Comparison of ENCODE assay signal across 10 mouse cellular contexts in genomic region chr9:21100447-21101161, GRCm38 (mm10). TPM values are rescaled to one million over a fixed set of nuclear protein-coding genes. Genes with fewer than 3 reads are reported as not detected.
A peak's percentile ranks its signal among the peaks of the same experiment; 100 is the strongest.
DNase-seq lines count a peak whose midpoint lies in the region; ATAC-seq and TF ChIP-seq lines count a peak whose summit lies in the region.
"Had no signal": no experiment of that assay in that cellular context is flagged by ENCODE, and none has a peak within 500 bp of the region (broad histone marks: within the 10 kb centered on the region; RNA-seq: fewer than 3 reads in every experiment).

No protein-coding gene starts in this region.

- TF ChIP-seq EP300 in stomach, postnatal 0 days (optimal IDR thresholded peaks at IDR 0.05): no peak

- no peak for DNase-seq in forebrain, embryonic 10.5 days (ENCODE audit: extremely low spot score, low spot score)
- DNase-seq in stomach, postnatal 0 days (ENCODE audit: low spot score): no peak
- no peak for DNase-seq in limb, embryonic 10.5 days (ENCODE audit: low spot score)
- DNase-seq in retina, postnatal 1 day: no peak
- DNase-seq in adrenal gland, adult 18-20 months (ENCODE audit: low spot score in 2 of 2): no peak
- DNase-seq: cerebellum, adult 11 months; lung, postnatal 14 days had no signal

- no peak for ATAC-seq in forebrain, embryonic 15.5 days (replicated peaks)
- no peak for ATAC-seq in stomach, embryonic 15.5 days (ENCODE audit: insufficient read depth, low FRiP score, low read depth)
- no peak for ATAC-seq in stomach, postnatal 0 days (ENCODE audit: low FRiP score, low TSS enrichment)

- H3K9me3 ChIP-seq in forebrain, embryonic 10.5 days: no peaks in the 10 kb centered on the region
- no peaks in the 10 kb centered on the region for H3K9me3 ChIP-seq in forebrain, embryonic 15.5 days
- H3K9me3 ChIP-seq in stomach, embryonic 15.5 days: no peaks in the 10 kb centered on the region
- no peaks in the 10 kb centered on the region for H3K9me3 ChIP-seq in stomach, postnatal 0 days (ENCODE audit: control insufficient read depth, low read length)
- H3K9me3 ChIP-seq in limb, embryonic 10.5 days (replicated peaks): no peaks in the 10 kb centered on the region

- H3K4me1 ChIP-seq in forebrain, embryonic 10.5 days: peaks cover 21% of the 10 kb centered on the region
- H3K4me1 ChIP-seq in forebrain, embryonic 15.5 days: no peaks in the 10 kb centered on the region
- H3K4me1 ChIP-seq in stomach, embryonic 15.5 days: no peaks in the 10 kb centered on the region
- H3K4me1 ChIP-seq in stomach, postnatal 0 days (replicated peaks; ENCODE audit: control insufficient read depth, insufficient read depth): no peaks in the 10 kb centered on the region
- H3K4me1 ChIP-seq in limb, embryonic 10.5 days: peaks cover 12% of the 10 kb centered on the region
- H3K4me1 ChIP-seq in small intestine, adult 2 months (ENCODE audit: control insufficient read depth, insufficient read depth, insufficient read length, low read length): no peaks in the 10 kb centered on the region

- 50% methylated on average over 15 of the region's 15 CpGs for WGBS in forebrain, embryonic 10.5 days
- 53% methylated on average over 15 of the region's 15 CpGs for WGBS in forebrain, embryonic 15.5 days
- WGBS in stomach, embryonic 15.5 days: 37% methylated on average over 15 of the region's 15 CpGs
- 35% methylated on average over 15 of the region's 15 CpGs for WGBS in stomach, postnatal 0 days
- 56% methylated on average over 15 of the region's 15 CpGs for WGBS in limb, embryonic 10.5 days
- WGBS in small intestine, adult 2 months: 56% methylated on average over 15 of the region's 15 CpGs

- H3K4me3 ChIP-seq in forebrain, embryonic 10.5 days: no peak overlapping the region
- no peak overlapping the region for H3K4me3 ChIP-seq in forebrain, embryonic 15.5 days
- H3K4me3 ChIP-seq in stomach, embryonic 15.5 days (replicated peaks): no peak overlapping the region
- no peak overlapping the region for H3K4me3 ChIP-seq in stomach, postnatal 0 days (ENCODE audit: low read depth, low read length)
- no peak overlapping the region for H3K4me3 ChIP-seq in limb, embryonic 10.5 days
- H3K4me3 ChIP-seq in small intestine, adult 2 months (ENCODE audit: low read depth, low read length): peak overlapping the region; percentile 0; the same call in 1 of the 2 replicates

- H3K4me2 ChIP-seq in forebrain, embryonic 15.5 days (replicated peaks): no peak overlapping the region
- H3K4me2 ChIP-seq in stomach, embryonic 15.5 days: peak overlapping the region; percentile 8; the same call in 1 of the 2 replicates
- no peak overlapping the region for H3K4me2 ChIP-seq in stomach, postnatal 0 days (replicated peaks; ENCODE audit: low read depth)

- no peak for TF ChIP-seq CTCF in stomach, postnatal 0 days (IDR thresholded peaks at IDR 0.05; ENCODE audit: low read depth)
- TF ChIP-seq CTCF in small intestine, adult 2 months (IDR thresholded peaks at IDR 0.05; ENCODE audit: extremely low read depth, insufficient read length, insufficient replicate concordance, low read depth, low read length): no peak

- H3K36me3 ChIP-seq in forebrain, embryonic 10.5 days (replicated peaks): peaks cover 7% of the 10 kb centered on the region; the same call in 1 of the 2 replicates
- no peaks in the 10 kb centered on the region for H3K36me3 ChIP-seq in forebrain, embryonic 15.5 days
- no peaks in the 10 kb centered on the region for H3K36me3 ChIP-seq in stomach, embryonic 15.5 days
- no peaks in the 10 kb centered on the region for H3K36me3 ChIP-seq in stomach, postnatal 0 days (ENCODE audit: control insufficient read depth, insufficient read depth, low read length)
- H3K36me3 ChIP-seq in limb, embryonic 10.5 days: peaks cover 9% of the 10 kb centered on the region
- peaks cover 6% of the 10 kb centered on the region for H3K36me3 ChIP-seq in small intestine, adult 2 months (ENCODE audit: control insufficient read depth, insufficient read depth, low read length)

- H3K27me3 ChIP-seq in forebrain, embryonic 10.5 days (ENCODE audit: poor library complexity, severe bottlenecking): no peaks in the 10 kb centered on the region
- H3K27me3 ChIP-seq in forebrain, embryonic 15.5 days: no peaks in the 10 kb centered on the region
- no peaks in the 10 kb centered on the region for H3K27me3 ChIP-seq in stomach, embryonic 15.5 days (replicated peaks)
- H3K27me3 ChIP-seq in stomach, postnatal 0 days (ENCODE audit: control insufficient read depth, insufficient read depth, low read length): no peaks in the 10 kb centered on the region
- no peaks in the 10 kb centered on the region for H3K27me3 ChIP-seq in limb, embryonic 10.5 days (ENCODE audit: low read depth, poor library complexity, severe bottlenecking)
- no peaks in the 10 kb centered on the region for H3K27me3 ChIP-seq in small intestine, adult 2 months (ENCODE audit: control insufficient read depth, insufficient read depth, low read length)

- H3K27ac ChIP-seq in forebrain, embryonic 10.5 days: peak overlapping the region; percentile 26; the same call in 1 of the 2 replicates
- no peak overlapping the region for H3K27ac ChIP-seq in forebrain, embryonic 15.5 days (replicated peaks)
- no peak overlapping the region for H3K27ac ChIP-seq in stomach, embryonic 15.5 days
- no peak overlapping the region for H3K27ac ChIP-seq in stomach, postnatal 0 days (replicated peaks)
- 0 out of 2 replicates have a peak overlapping the region, but pooled peaks have one; percentile 38 for H3K27ac ChIP-seq in limb, embryonic 10.5 days
- no peak overlapping the region for H3K27ac ChIP-seq in small intestine, adult 2 months (ENCODE audit: insufficient read depth, low read depth, low read length)

- no peak for TF ChIP-seq POLR2A in small intestine, adult 2 months (IDR thresholded peaks at IDR 0.05; ENCODE audit: low read depth, low read length)

- no peak overlapping the region for H3K9ac ChIP-seq in forebrain, embryonic 15.5 days (replicated peaks)
- no peak overlapping the region; the same call in 1 of the 2 replicates for H3K9ac ChIP-seq in stomach, embryonic 15.5 days
- H3K9ac ChIP-seq in stomach, postnatal 0 days (ENCODE audit: low read length): no peak overlapping the region; the same call in 1 of the 2 replicates

RNA-seq across cellular contexts. Expression of gene Raver1, which starts 8.8 kb away (rescaled TPM):
- 94.3 and 103 TPM in 2 replicates for polyA plus RNA-seq in forebrain, embryonic 10.5 days (2016; fragmentation: Nextera tagmentation; extraction: Ambion mirVana)
- 36.8 and 42.0 TPM in 2 replicates for polyA plus RNA-seq in forebrain, embryonic 15.5 days (2015; fragmentation: Nextera tagmentation; extraction: Ambion mirVana)
- polyA plus RNA-seq in stomach, embryonic 15.5 days (2015; fragmentation: Nextera tagmentation; extraction: Ambion mirVana): 48.3 and 60.9 TPM in 2 replicates
- 15.0 and 18.3 TPM in 2 replicates for polyA plus RNA-seq in stomach, postnatal 0 days (2015; fragmentation: Nextera tagmentation; extraction: Ambion mirVana)
- 109 and 115 TPM in 2 replicates for polyA plus RNA-seq in limb, embryonic 10.5 days (2016; fragmentation: Nextera tagmentation; extraction: Ambion mirVana)
- 34.2 and 90.8 TPM in 2 replicates for polyA plus RNA-seq in small intestine, adult 2 months (2012; rRNA removed)
- total RNA-seq in adrenal gland, adult 18-20 months (2021): 10 to 100 TPM; 42.9 to 47.1 TPM

RNA-seq across cellular contexts. Expression of gene Gm38431, which starts 8.8 kb away (rescaled TPM):
- polyA plus RNA-seq in forebrain, embryonic 10.5 days (2016; fragmentation: Nextera tagmentation; extraction: Ambion mirVana): 3.1 and 3.3 TPM in 2 replicates
- 1.0 and 1.3 TPM in 2 replicates for polyA plus RNA-seq in forebrain, embryonic 15.5 days (2015; fragmentation: Nextera tagmentation; extraction: Ambion mirVana)
- polyA plus RNA-seq in stomach, embryonic 15.5 days (2015; fragmentation: Nextera tagmentation; extraction: Ambion mirVana): 1.6 and 1.7 TPM in 2 replicates
- 0.28 and 0.86 TPM in 2 replicates for polyA plus RNA-seq in stomach, postnatal 0 days (2015; fragmentation: Nextera tagmentation; extraction: Ambion mirVana)
- polyA plus RNA-seq in limb, embryonic 10.5 days (2016; fragmentation: Nextera tagmentation; extraction: Ambion mirVana): 5.4 TPM in 2 replicates
- polyA plus RNA-seq in small intestine, adult 2 months (2012; rRNA removed): 6.2 and 21.8 TPM in 2 replicates
- total RNA-seq in adrenal gland, adult 18-20 months (2021): 1 to 10 TPM; 1.8 to 1.9 TPM

RNA-seq across cellular contexts. Expression of gene Fdx1l, which starts 27.2 kb away (rescaled TPM):
- polyA plus RNA-seq in forebrain, embryonic 10.5 days (2016; fragmentation: Nextera tagmentation; extraction: Ambion mirVana): 60.9 and 61.7 TPM in 2 replicates
- polyA plus RNA-seq in forebrain, embryonic 15.5 days (2015; fragmentation: Nextera tagmentation; extraction: Ambion mirVana): 52.2 and 58.9 TPM in 2 replicates
- polyA plus RNA-seq in stomach, embryonic 15.5 days (2015; fragmentation: Nextera tagmentation; extraction: Ambion mirVana): 57.6 and 58.0 TPM in 2 replicates
- polyA plus RNA-seq in stomach, postnatal 0 days (2015; fragmentation: Nextera tagmentation; extraction: Ambion mirVana): 39.4 and 42.3 TPM in 2 replicates
- 69.5 and 74.7 TPM in 2 replicates for polyA plus RNA-seq in limb, embryonic 10.5 days (2016; fragmentation: Nextera tagmentation; extraction: Ambion mirVana)
- polyA plus RNA-seq in small intestine, adult 2 months (2012; rRNA removed): 37.0 and 60.8 TPM in 2 replicates
- 10 to 100 TPM; 38.3 to 39.2 TPM for total RNA-seq in adrenal gland, adult 18-20 months (2021)

RNA-seq across cellular contexts. Expression of gene Gm49373, which starts 27.7 kb away (rescaled TPM):
- 0.50 and 0.82 TPM in 2 replicates for polyA plus RNA-seq in forebrain, embryonic 10.5 days (2016; fragmentation: Nextera tagmentation; extraction: Ambion mirVana)
- polyA plus RNA-seq in forebrain, embryonic 15.5 days (2015; fragmentation: Nextera tagmentation; extraction: Ambion mirVana): 1.3 TPM in 2 replicates
- polyA plus RNA-seq in stomach, embryonic 15.5 days (2015; fragmentation: Nextera tagmentation; extraction: Ambion mirVana): 0.58 and 0.82 TPM in 2 replicates
- polyA plus RNA-seq in stomach, postnatal 0 days (2015; fragmentation: Nextera tagmentation; extraction: Ambion mirVana): 0.11 and 0.24 TPM in 2 replicates
- 0.68 and 0.81 TPM in 2 replicates for polyA plus RNA-seq in limb, embryonic 10.5 days (2016; fragmentation: Nextera tagmentation; extraction: Ambion mirVana)
- 0.09 and 0.16 TPM in 2 replicates for polyA plus RNA-seq in small intestine, adult 2 months (2012; rRNA removed)
- under 1 TPM; 0.53 to 0.80 TPM for total RNA-seq in adrenal gland, adult 18-20 months (2021)

RNA-seq across cellular contexts. Expression of gene Tyk2, which starts 30.4 kb away (rescaled TPM):
- 12.6 and 13.4 TPM in 2 replicates for polyA plus RNA-seq in forebrain, embryonic 10.5 days (2016; fragmentation: Nextera tagmentation; extraction: Ambion mirVana)
- polyA plus RNA-seq in forebrain, embryonic 15.5 days (2015; fragmentation: Nextera tagmentation; extraction: Ambion mirVana): 10.3 and 11.1 TPM in 2 replicates
- polyA plus RNA-seq in stomach, embryonic 15.5 days (2015; fragmentation: Nextera tagmentation; extraction: Ambion mirVana): 13.6 and 15.8 TPM in 2 replicates
- polyA plus RNA-seq in stomach, postnatal 0 days (2015; fragmentation: Nextera tagmentation; extraction: Ambion mirVana): 6.8 and 7.1 TPM in 2 replicates
- polyA plus RNA-seq in limb, embryonic 10.5 days (2016; fragmentation: Nextera tagmentation; extraction: Ambion mirVana): 11.5 and 15.3 TPM in 2 replicates
- polyA plus RNA-seq in small intestine, adult 2 months (2012; rRNA removed): 16.3 and 31.2 TPM in 2 replicates
- total RNA-seq in adrenal gland, adult 18-20 months (2021): 10 to 100 TPM; 14.0 to 14.5 TPM

Comparison
In these comparisons a context has a peak if more than half of its experiments do, and no peak if none do; other contexts are left out.
1. H3K27ac ChIP-seq: peak in forebrain, embryonic 10.5 days (single experiment) and limb, embryonic 10.5 days (single experiment); none in forebrain, embryonic 15.5 days (single experiment), stomach, embryonic 15.5 days (single experiment), stomach, postnatal 0 days (single experiment) and small intestine, adult 2 months (single experiment).